Mouse (Mus musculus) heart, postnatal 0 days (tissue): ENCODE data around the gene Vmn2r23.

Source experiments
- CTCF ChIP-seq: IDR thresholded peaks from 2 replicates; pipeline ENCODE4 v1.5.1; 2016; ENCODE audit warnings: antibody characterized with exemption, control low read depth, low read depth
- EP300 ChIP-seq: IDR thresholded peaks from 2 replicates; pipeline ENCODE4 v1.6.1; 2016; ENCODE audit warnings: antibody characterized with exemption, low read depth

GRCm38 (mm10) chr6:123778579-123778978 is 76.1 kb downstream of the Vmn2r23 start, which contains the start of gene Vmn2r24:
- no peak for TF ChIP-seq CTCF
- no peak for TF ChIP-seq EP300
